Mouse (Mus musculus): ENCODE results near the gene Rin1.
"Not testable (repeated sequence)": the region's sequence is repeated elsewhere in the genome, so short reads cannot be mapped to it uniquely, and the experiment has no call there.

GRCm38 (mm10) chr19:5086533-5086932 is 36.3 kb downstream of the Rin1 start:
- TF ChIP-seq CTCF (IDR thresholded peaks at IDR 0.05; ENCODE audit: insufficient read depth, low read length); POLR2A (IDR thresholded peaks at IDR 0.05; ENCODE audit: borderline replicate concordance, extremely low read depth, low read depth, low read length): not testable (repeated sequence)

Measured in lung, adult 2 months (tissue).